Comparison of ENCODE assay signal across 8 mouse cellular contexts in genomic region chr13:63627184-63627893, GRCm38 (mm10). TPM values are rescaled to one million over a fixed set of nuclear protein-coding genes. Genes with fewer than 3 reads are reported as not detected.
DNase-seq lines count a peak whose midpoint lies in the region; ATAC-seq and TF ChIP-seq lines count a peak whose summit lies in the region.

No protein-coding gene starts in this region.

- no peak for TF ChIP-seq CTCF in cerebellum, adult 2 months (IDR thresholded peaks at IDR 0.05; ENCODE audit: borderline replicate concordance, insufficient read depth, low read depth, low read length)

- no peaks in the 10 kb centered on the region for H3K4me1 ChIP-seq in cerebellum, adult 2 months (ENCODE audit: control insufficient read depth, insufficient read depth, low read length)
- no peaks in the 10 kb centered on the region for H3K4me1 ChIP-seq in intestine, embryonic 16.5 days (ENCODE audit: control insufficient read depth, insufficient read depth, low read length)

- H3K9ac ChIP-seq in intestine, embryonic 16.5 days (ENCODE audit: low read depth, low read length): peak overlapping the region; percentile 51; the same call in 1 of the 2 replicates

- peak in 1 of 2 experiments; percentile 8 for DNase-seq in cerebellum, adult 2 months
- no peak for DNase-seq in cerebellum, adult 9-10 months
- DNase-seq in right cerebral cortex, adult 2 months (ENCODE audit: low spot score in 2 of 2): peak; percentile 10 to 16
- no peak for DNase-seq in right cerebral cortex, adult 18-20 months
- peak; percentile 75 for DNase-seq in retina, embryonic 14.5 days (ENCODE audit: low spot score)
- no peak for DNase-seq in urinary bladder, postnatal 14 days (ENCODE audit: low spot score)
- no peak for DNase-seq in ovary, adult 18-20 months (ENCODE audit: low spot score)

- no peaks in the 10 kb centered on the region for H3K36me3 ChIP-seq in intestine, embryonic 16.5 days (ENCODE audit: control insufficient read depth, insufficient read depth, low read length)

- peak overlapping the region; percentile 49 for H3K4me3 ChIP-seq in cerebellum, adult 2 months (replicated peaks; ENCODE audit: insufficient read depth, low read depth, low read length)
- H3K4me3 ChIP-seq in intestine, embryonic 16.5 days (ENCODE audit: low read length): peak overlapping the region; percentile 24

- H3K9me3 ChIP-seq in intestine, embryonic 16.5 days (ENCODE audit: control insufficient read depth, low read length): no peaks in the 10 kb centered on the region

- no peaks in the 10 kb centered on the region for H3K27me3 ChIP-seq in cerebellum, adult 2 months (ENCODE audit: control insufficient read depth, insufficient read depth, low read length)
- no peaks in the 10 kb centered on the region for H3K27me3 ChIP-seq in intestine, embryonic 16.5 days (replicated peaks; ENCODE audit: control insufficient read depth, insufficient read depth, low read length)

- TF ChIP-seq POLR2A in cerebellum, adult 2 months (IDR thresholded peaks at IDR 0.05; ENCODE audit: borderline replicate concordance, insufficient read depth, low read length): no peak

- WGBS in cerebellum, adult 2 months: 11% methylated on average over 20 of the region's 20 CpGs
- 12% methylated on average over 20 of the region's 20 CpGs for WGBS in intestine, embryonic 16.5 days

- H3K4me2 ChIP-seq in intestine, embryonic 16.5 days (ENCODE audit: low read depth, low read length): peak overlapping the region; percentile 53

- peak; percentile 66 for ATAC-seq in intestine, embryonic 16.5 days

- no peak overlapping the region for H3K27ac ChIP-seq in cerebellum, adult 2 months (ENCODE audit: insufficient read depth, low read length)
- H3K27ac ChIP-seq in intestine, embryonic 16.5 days (ENCODE audit: low read length): no peak overlapping the region

RNA-seq across cellular contexts. Expression of gene Ptch1, which starts 53.9 kb away (rescaled TPM):
- polyA plus RNA-seq in cerebellum, adult 2 months (2012; rRNA removed): 63.6 and 63.7 TPM in 2 replicates
- polyA plus RNA-seq in intestine, embryonic 16.5 days (2015; fragmentation: Nextera tagmentation; extraction: Ambion mirVana): 24.5 and 25.5 TPM in 2 replicates

Comparison
In these comparisons a context has a peak if more than half of its experiments do, and no peak if none do; other contexts are left out.
1. DNase-seq: peak in right cerebral cortex, adult 2 months (2 of 2) and retina, embryonic 14.5 days (single experiment); none in cerebellum, adult 9-10 months (single experiment), right cerebral cortex, adult 18-20 months (single experiment), urinary bladder, postnatal 14 days (single experiment) and ovary, adult 18-20 months (single experiment).